Mouse (Mus musculus) heart, postnatal 0 days (tissue): ENCODE measurements around the gene Erp27.

Source experiments
- CTCF ChIP-seq: IDR thresholded peaks from 2 replicates; pipeline ENCODE4 v1.5.1; 2016; ENCODE audit warnings: antibody characterized with exemption, control low read depth, low read depth
- EP300 ChIP-seq: IDR thresholded peaks from 2 replicates; pipeline ENCODE4 v1.6.1; 2016; ENCODE audit warnings: antibody characterized with exemption, low read depth

- TF ChIP-seq EP300: no peak; the same call in 1 of the 2 replicates
- TF ChIP-seq CTCF: no peak
Measured at GRCm38 (mm10) chr6:136858420-136858819, 63.6 kb downstream of the Erp27 start.
